Mouse (Mus musculus) c-Kit-positive CD71-positive TER-119-negative erythroid progenitor cells, embryonic 14.5 days (primary cell): Measurements from ENCODE around the gene Mfsd6l.

Source experiments
- DNase-seq: peaks from one replicate; pipeline ENCODE4 v3.0.0-alpha.2; 2013; ENCODE audit warnings: low read depth

The Mfsd6l gene

GRCm38 (mm10) chr11:68553981-68554471 is 2.0 kb upstream of the Mfsd6l start:
- DNase-seq = peak; percentile 27

GRCm38 (mm10) chr11:68559546-68559945 is 3.6 kb downstream of the Mfsd6l start:
- no peak for DNase-seq

- no peak for DNase-seq
Observed at GRCm38 (mm10) chr11:68561957-68562950, 6.3 kb downstream of the Mfsd6l start.

- DNase-seq = no peak
Observed at GRCm38 (mm10) chr11:68564356-68565031, 8.5 kb downstream of the Mfsd6l start.

GRCm38 (mm10) chr11:68565032-68565429 is 9.0 kb downstream of the Mfsd6l start:
- no peak for DNase-seq

- DNase-seq = peak; percentile 28
Observed at GRCm38 (mm10) chr11:68566447-68567059, 10.6 kb downstream of the Mfsd6l start.

GRCm38 (mm10) chr11:68570861-68571260 is 14.9 kb downstream of the Mfsd6l start:
- DNase-seq = no peak

- no peak for DNase-seq
Observed at GRCm38 (mm10) chr11:68577076-68577475, 21.1 kb downstream of the Mfsd6l start.

- DNase-seq = no peak
Observed at GRCm38 (mm10) chr11:68579462-68579881, 23.5 kb downstream of the Mfsd6l start.

- no peak for DNase-seq
Observed at GRCm38 (mm10) chr11:68580566-68580965, 24.6 kb downstream of the Mfsd6l start.

GRCm38 (mm10) chr11:68583225-68583624 is 27.2 kb downstream of the Mfsd6l start:
- no peak for DNase-seq

- no peak for DNase-seq
Observed at GRCm38 (mm10) chr11:68583906-68584480, 28.0 kb downstream of the Mfsd6l start.

- DNase-seq = no peak
Observed at GRCm38 (mm10) chr11:68585890-68586289, 29.9 kb downstream of the Mfsd6l start.

GRCm38 (mm10) chr11:68586721-68587120 is 30.7 kb downstream of the Mfsd6l start, which contains the start of gene Ccdc42:
Ccdc42 (plus strand) TSS chr11:68587021.
- no peak for DNase-seq

GRCm38 (mm10) chr11:68589055-68589809 is 33.2 kb downstream of the Mfsd6l start:
- DNase-seq = peak; percentile 36

- no peak for DNase-seq
Observed at GRCm38 (mm10) chr11:68591708-68592107, 35.7 kb downstream of the Mfsd6l start.

GRCm38 (mm10) chr11:68593247-68593646 is 37.3 kb downstream of the Mfsd6l start:
- no peak for DNase-seq

GRCm38 (mm10) chr11:68597912-68598311 is 41.9 kb downstream of the Mfsd6l start:
- peak; percentile 23 for DNase-seq

- DNase-seq = no peak
Observed at GRCm38 (mm10) chr11:68600551-68601021, 44.6 kb downstream of the Mfsd6l start.

GRCm38 (mm10) chr11:68601486-68601991 is 45.6 kb downstream of the Mfsd6l start:
- no peak for DNase-seq
